In the genomic region with DNA sequence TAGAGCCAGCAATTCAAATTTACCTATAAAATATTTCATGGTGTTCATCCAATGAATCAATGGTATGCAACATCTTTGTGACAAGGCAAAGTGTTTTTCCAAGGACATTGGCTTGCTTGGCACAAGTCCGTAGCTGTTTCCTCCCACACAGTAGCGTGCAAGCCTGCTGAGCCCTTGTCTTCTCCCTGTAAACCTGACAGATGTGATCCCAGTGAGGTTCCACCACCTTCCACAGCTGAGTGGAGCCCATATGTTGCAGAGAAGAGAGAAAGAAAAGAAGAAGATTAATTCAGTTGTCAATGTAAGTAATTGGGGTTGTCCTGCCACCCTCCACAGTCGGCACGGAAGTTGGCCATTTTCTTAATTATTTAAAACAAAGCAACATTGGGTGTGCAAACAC, we compare ENCODE assay signal across 28 mouse cellular contexts.
A peak's percentile ranks its signal among the peaks of the same experiment; 100 is the strongest.
DNase-seq lines count a peak whose midpoint lies in the region; ATAC-seq and TF ChIP-seq lines count a peak whose summit lies in the region.
"Had no signal": no experiment of that assay in that cellular context is flagged by ENCODE, and none has a peak within 500 bp of the region (broad histone marks: within the 10 kb centered on the region; RNA-seq: fewer than 3 reads in every experiment).

No protein-coding gene starts in this region.

- no peak overlapping the region for H3K4me2 ChIP-seq in midbrain, postnatal 0 days (ENCODE audit: low read depth, low read length, poor library complexity, severe bottlenecking)
- H3K4me2 ChIP-seq in midbrain, embryonic 16.5 days (ENCODE audit: low read length), result no peak overlapping the region
- H3K4me2 ChIP-seq in hindbrain, postnatal 0 days (ENCODE audit: low read depth, low read length), result no peak overlapping the region
- H3K4me2 ChIP-seq: embryonic facial prominence, embryonic 13.5 days; forebrain, embryonic 12.5 days; heart, embryonic 13.5 days; limb, embryonic 12.5 days; liver, embryonic 11.5 days; midbrain, embryonic 11.5 days had no signal

- no peaks in the 10 kb centered on the region for H3K36me3 ChIP-seq in midbrain, postnatal 0 days (ENCODE audit: insufficient read depth, low read length)
- no peaks in the 10 kb centered on the region for H3K36me3 ChIP-seq in midbrain, embryonic 16.5 days (ENCODE audit: control insufficient read depth, insufficient read depth, low read length)
- no peaks in the 10 kb centered on the region for H3K36me3 ChIP-seq in hindbrain, postnatal 0 days (ENCODE audit: insufficient read depth, low read length)
- H3K36me3 ChIP-seq: embryonic facial prominence, embryonic 13.5 days; forebrain, embryonic 12.5 days; G1E; heart, embryonic 13.5 days; limb, embryonic 12.5 days had no signal

- no peak overlapping the region for H3K4me3 ChIP-seq in midbrain, postnatal 0 days (ENCODE audit: low read depth, low read length)
- no peak overlapping the region for H3K4me3 ChIP-seq in midbrain, embryonic 16.5 days (ENCODE audit: low read depth, low read length)
- H3K4me3 ChIP-seq in hindbrain, postnatal 0 days (ENCODE audit: low read length), result no peak overlapping the region
- H3K4me3 ChIP-seq: embryonic facial prominence, embryonic 13.5 days; erythroblast, embryonic 14.5 days; forebrain, embryonic 12.5 days; heart, adult 2 months; heart, embryonic 13.5 days; limb, embryonic 12.5 days had no signal

- 76% methylated on average over 4 of the region's 4 CpGs for WGBS in midbrain, postnatal 0 days
- 59% methylated on average over 4 of the region's 4 CpGs for whole genome bisulfite sequencing in midbrain, embryonic 16.5 days
- whole genome bisulfite sequencing in hindbrain, postnatal 0 days, result 34% methylated on average over 4 of the region's 4 CpGs

- H3K4me1 ChIP-seq in midbrain, postnatal 0 days (ENCODE audit: insufficient read depth, low read length), result no peaks in the 10 kb centered on the region
- no peaks in the 10 kb centered on the region for H3K4me1 ChIP-seq in midbrain, embryonic 16.5 days (ENCODE audit: control insufficient read depth, insufficient read depth, low read length)
- no peaks in the 10 kb centered on the region for H3K4me1 ChIP-seq in hindbrain, postnatal 0 days (ENCODE audit: insufficient read depth, low read length)
- H3K4me1 ChIP-seq: embryonic facial prominence, embryonic 13.5 days; forebrain, embryonic 12.5 days; heart, embryonic 13.5 days; limb, embryonic 12.5 days had no signal

- no peak for TF ChIP-seq CTCF in midbrain, postnatal 0 days (IDR thresholded peaks at IDR 0.05)
- TF ChIP-seq CTCF in hindbrain, postnatal 0 days (IDR thresholded peaks at IDR 0.05; ENCODE audit: low read depth), result no peak

- DNase-seq in embryo, embryonic 10 days (ENCODE audit: low spot score), result peak; percentile 4
- DNase-seq in embryo, embryonic 9.5 days (ENCODE audit: extremely low spot score), result no peak
- peak; percentile 55 for DNase-seq in midbrain, postnatal 0 days (ENCODE audit: low spot score)
- DNase-seq in cerebellum, postnatal 10 days, result peak; percentile 31 to 59
- DNase-seq in hindbrain, postnatal 0 days (ENCODE audit: low spot score), result peak; percentile 49
- no peak for DNase-seq in adrenal gland, adult 2 months
- DNase-seq: adrenal gland, adult 8-10 months; B cell, adult 2 months; gastrocnemius, postnatal 36 days; heart, adult 2 months; heart, postnatal 14 days; kidney, adult 11 months; liver, postnatal 0 days; right cerebral cortex, postnatal 4 days; thymus, postnatal 36 days had no signal

- H3K9ac ChIP-seq in midbrain, postnatal 0 days (replicated peaks; ENCODE audit: low read length, poor library complexity, severe bottlenecking), result no peak overlapping the region
- H3K9ac ChIP-seq in midbrain, embryonic 16.5 days (ENCODE audit: low read depth, low read length), result no peak overlapping the region
- H3K9ac ChIP-seq in hindbrain, postnatal 0 days (replicated peaks; ENCODE audit: low read length), result no peak overlapping the region
- H3K9ac ChIP-seq: embryonic facial prominence, embryonic 13.5 days; forebrain, embryonic 12.5 days; heart, embryonic 13.5 days; limb, embryonic 12.5 days; liver, postnatal 0 days had no signal

- H3K27ac ChIP-seq in midbrain, postnatal 0 days (ENCODE audit: low read depth, low read length), result no peak overlapping the region
- no peak overlapping the region for H3K27ac ChIP-seq in midbrain, embryonic 16.5 days (ENCODE audit: low read length)
- H3K27ac ChIP-seq in hindbrain, postnatal 0 days, result no peak overlapping the region
- H3K27ac ChIP-seq: embryonic facial prominence, embryonic 13.5 days; forebrain, embryonic 12.5 days; heart, adult 2 months; heart, embryonic 13.5 days; kidney, postnatal 0 days; limb, embryonic 12.5 days; macrophage had no signal

- ATAC-seq in midbrain, postnatal 0 days (ENCODE audit: low FRiP score), result no peak; the same call in 1 of the 2 replicates
- no peak for ATAC-seq in midbrain, embryonic 16.5 days
- ATAC-seq in hindbrain, postnatal 0 days, result 0 out of 2 replicates have a peak, but pooled peaks have one; percentile 61
- ATAC-seq: liver, postnatal 0 days; lung, postnatal 0 days had no signal

- no peaks in the 10 kb centered on the region for H3K27me3 ChIP-seq in midbrain, postnatal 0 days (ENCODE audit: insufficient read depth, low read length)
- no peaks in the 10 kb centered on the region for H3K27me3 ChIP-seq in midbrain, embryonic 16.5 days (ENCODE audit: control insufficient read depth, insufficient read depth, low read depth, low read length)
- no peaks in the 10 kb centered on the region for H3K27me3 ChIP-seq in hindbrain, postnatal 0 days (ENCODE audit: insufficient read depth, low read length)
- H3K27me3 ChIP-seq: CH12.LX; embryonic facial prominence, embryonic 13.5 days; forebrain, embryonic 12.5 days; heart, embryonic 13.5 days; limb, embryonic 12.5 days had no signal

- H3K9me3 ChIP-seq in midbrain, postnatal 0 days (ENCODE audit: low read length), result no peaks in the 10 kb centered on the region
- no peaks in the 10 kb centered on the region for H3K9me3 ChIP-seq in midbrain, embryonic 16.5 days (replicated peaks; ENCODE audit: control insufficient read depth, low read length, poor library complexity, severe bottlenecking)
- H3K9me3 ChIP-seq in hindbrain, postnatal 0 days (ENCODE audit: low read length), result no peaks in the 10 kb centered on the region
- H3K9me3 ChIP-seq: embryonic facial prominence, embryonic 13.5 days; forebrain, embryonic 12.5 days; heart, embryonic 13.5 days; limb, embryonic 12.5 days had no signal

Comparison
In these comparisons a context has a peak if more than half of its experiments do, and no peak if none do; other contexts are left out.
1. DNase-seq: peak in embryo, embryonic 10 days (single experiment), midbrain, postnatal 0 days (single experiment), cerebellum, postnatal 10 days (2 of 2) and hindbrain, postnatal 0 days (single experiment); none in embryo, embryonic 9.5 days (single experiment) and adrenal gland, adult 2 months (single experiment).